Mouse (Mus musculus): Measurements from ENCODE around the gene Rnase13. TPM values are rescaled to one million over a fixed set of nuclear protein-coding genes. Genes with fewer than 3 reads are reported as not detected.
"Not testable (repeated sequence)": the region's sequence is repeated elsewhere in the genome, so short reads cannot be mapped to it uniquely, and the experiment has no call there.

The Rnase13 gene
- polyA plus RNA-seq, 1 experiment from 2014 or later: not detected

DNA sequence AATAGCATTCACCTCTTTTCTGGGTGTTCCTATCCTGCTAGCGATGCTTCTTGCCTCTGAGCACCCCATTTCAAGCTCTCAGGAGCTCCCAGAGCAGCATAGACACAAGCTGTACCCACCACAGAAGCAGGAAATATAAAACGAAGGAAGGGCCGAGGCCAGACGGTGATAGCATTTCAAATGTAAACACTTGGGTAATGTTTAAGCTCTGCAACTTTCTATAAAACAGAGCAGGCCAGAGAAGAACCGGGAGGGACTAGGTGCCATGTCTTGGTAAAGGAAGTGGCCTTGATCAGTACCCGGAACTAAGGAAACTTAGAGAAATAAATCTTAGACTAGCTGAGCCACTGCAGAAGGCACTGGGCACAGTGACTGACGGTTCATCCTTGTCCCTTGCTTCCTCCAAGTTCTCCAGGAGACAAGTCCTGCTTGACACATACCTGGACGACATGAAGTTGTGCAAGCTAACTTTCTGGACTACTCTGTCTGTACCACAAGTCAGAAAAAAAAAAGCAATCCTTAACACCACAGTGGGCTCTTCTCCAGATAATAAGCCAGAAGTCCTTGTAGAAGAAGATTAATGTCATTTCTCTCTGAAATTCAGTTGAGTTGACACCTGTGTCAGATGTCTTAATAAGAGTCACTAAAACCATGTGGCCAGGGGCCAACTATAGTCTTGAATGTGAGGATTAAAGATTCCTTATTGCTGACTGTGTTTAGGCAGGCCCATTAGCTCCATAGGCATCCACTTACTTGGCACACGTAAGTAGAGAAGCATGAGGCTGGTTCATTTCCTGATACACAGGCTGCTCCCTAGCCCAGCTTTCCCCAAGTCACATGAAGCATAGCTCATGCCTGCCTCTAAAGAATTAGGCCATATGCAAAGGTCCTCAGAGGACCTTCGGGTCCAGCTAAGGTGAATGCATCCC, 9.8 kb upstream of the Rnase13 start:
- no peak overlapping the region for H3K9ac ChIP-seq (replicated peaks; ENCODE audit: low read length)
- no peaks in the 10 kb centered on the region for H3K36me3 ChIP-seq (replicated peaks; ENCODE audit: control insufficient read depth, insufficient read depth, low read depth, low read length)
- 75% methylated on average over 10 of the region's 10 CpGs for WGBS
- no peak overlapping the region for H3K27ac ChIP-seq (replicated peaks; ENCODE audit: low read depth, low read length)
- no peaks in the 10 kb centered on the region for H3K4me1 ChIP-seq (ENCODE audit: control insufficient read depth, insufficient read depth, low read length)
- H3K27me3 ChIP-seq (ENCODE audit: control insufficient read depth, insufficient read depth, low read length): no peaks in the 10 kb centered on the region
- H3K4me2 ChIP-seq (ENCODE audit: low read depth, low read length): no peak overlapping the region
- no peak overlapping the region for H3K4me3 ChIP-seq (ENCODE audit: low read depth, low read length)
- no peak for DNase-seq (ENCODE audit: low spot score)
- H3K9me3 ChIP-seq (replicated peaks; ENCODE audit: control insufficient read depth, low read length): no peaks in the 10 kb centered on the region
- ATAC-seq (replicated peaks; ENCODE audit: insufficient number of reproducible peaks, low FRiP score, low TSS enrichment, low read depth): no peak

DNA sequence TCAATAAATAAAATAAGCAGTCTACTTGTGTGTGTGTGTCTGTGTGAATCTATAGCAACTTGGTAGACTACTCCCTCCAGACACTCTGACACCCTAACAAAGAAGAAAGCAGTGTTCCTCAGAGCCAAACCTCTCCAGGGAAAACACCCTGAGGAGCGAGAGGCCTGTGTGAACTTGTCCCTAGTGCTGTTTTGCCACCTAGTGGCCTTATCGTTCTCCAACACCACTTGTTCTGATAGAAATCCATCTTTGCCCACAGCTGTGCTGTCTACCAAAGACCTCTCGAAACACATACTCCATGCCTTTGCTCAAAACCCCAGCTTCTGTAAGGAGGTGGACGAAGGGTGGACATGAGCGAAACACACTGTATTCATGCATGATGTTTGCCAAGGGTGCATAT, 8.3 kb upstream of the Rnase13 start:
- H3K9ac ChIP-seq (replicated peaks; ENCODE audit: low read length): 0 out of 2 replicates have a peak overlapping the region, but pooled peaks have one; percentile 23
- H3K4me3 ChIP-seq (ENCODE audit: low read depth, low read length): no peak overlapping the region
- no peaks in the 10 kb centered on the region for H3K27me3 ChIP-seq (ENCODE audit: control insufficient read depth, insufficient read depth, low read length)
- 36% methylated on average over 5 of the region's 5 CpGs for WGBS
- ATAC-seq (replicated peaks; ENCODE audit: insufficient number of reproducible peaks, low FRiP score, low TSS enrichment, low read depth): peak; percentile 54
- no peaks in the 10 kb centered on the region for H3K9me3 ChIP-seq (replicated peaks; ENCODE audit: control insufficient read depth, low read length)
- no peaks in the 10 kb centered on the region for H3K4me1 ChIP-seq (ENCODE audit: control insufficient read depth, insufficient read depth, low read length)
- no peak overlapping the region for H3K4me2 ChIP-seq (ENCODE audit: low read depth, low read length)
- peak; percentile 80 for DNase-seq (ENCODE audit: low spot score)
- no peak overlapping the region for H3K27ac ChIP-seq (replicated peaks; ENCODE audit: low read depth, low read length)
- H3K36me3 ChIP-seq (replicated peaks; ENCODE audit: control insufficient read depth, insufficient read depth, low read depth, low read length): no peaks in the 10 kb centered on the region

DNA sequence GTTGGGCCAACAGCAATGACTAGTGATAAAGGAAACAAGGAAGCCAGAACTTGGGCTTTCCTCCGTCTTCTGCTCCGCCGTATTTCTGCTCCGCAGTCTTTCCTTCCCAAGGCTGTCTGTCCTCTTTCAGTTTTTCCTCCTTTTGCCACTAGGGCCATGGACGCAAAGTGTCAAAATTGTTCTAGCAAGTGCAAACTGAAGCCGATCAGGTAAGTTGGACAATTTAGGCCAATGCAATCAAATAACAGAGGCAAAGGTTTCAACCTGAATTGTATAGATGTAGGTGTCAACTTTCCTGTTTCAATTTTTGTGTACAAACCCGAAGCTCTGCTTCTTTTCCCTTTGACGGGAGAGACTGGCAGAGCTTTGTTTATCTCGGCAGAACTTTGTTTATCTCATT, 7.4 kb upstream of the Rnase13 start:
- 67% methylated on average over 9 of the region's 9 CpGs for WGBS
- no peaks in the 10 kb centered on the region for H3K4me1 ChIP-seq (ENCODE audit: control insufficient read depth, insufficient read depth, low read length)

DNA sequence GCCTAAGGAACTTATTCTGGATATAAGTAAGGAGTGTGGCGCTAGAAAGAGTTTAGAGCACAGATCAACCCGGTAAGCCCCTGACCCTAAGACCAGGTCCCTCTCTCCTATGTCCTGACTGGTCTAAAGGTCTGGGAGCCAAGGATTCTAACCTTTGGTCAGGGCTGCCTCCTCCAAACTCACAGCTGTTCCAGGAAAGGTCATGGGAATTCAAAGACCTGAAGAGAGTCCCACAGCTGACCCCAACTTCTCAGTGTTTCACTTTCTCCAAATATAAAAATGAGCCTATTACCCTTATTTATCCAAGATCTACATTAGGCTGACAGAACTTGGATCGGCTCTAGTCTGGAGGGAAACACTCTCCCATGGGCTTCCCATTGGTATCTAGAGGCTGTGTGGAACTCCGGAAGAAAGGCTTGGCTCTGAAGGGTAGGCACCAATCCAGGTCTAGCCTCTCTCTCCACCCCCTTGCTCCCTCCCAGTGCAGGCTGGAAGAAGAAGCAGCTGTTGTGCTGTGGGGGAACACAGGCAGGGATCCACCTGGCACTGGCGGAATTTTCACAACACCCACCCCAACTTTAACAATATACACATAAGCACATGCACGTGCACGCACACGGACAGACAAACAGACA, 6.9 kb upstream of the Rnase13 start:
- Histone ChIP-seq H3K27me3 (ENCODE audit: control insufficient read depth, insufficient read depth, low read length) (no peaks in the 10 kb centered on the region), H3K4me1 (ENCODE audit: control insufficient read depth, insufficient read depth, low read length) (no peaks in the 10 kb centered on the region), H3K9me3 (replicated peaks; ENCODE audit: control insufficient read depth, low read length) (no peaks in the 10 kb centered on the region), H3K4me3 (ENCODE audit: low read depth, low read length) (no peak overlapping the region), H3K4me2 (ENCODE audit: low read depth, low read length) (no peak overlapping the region), H3K27ac (replicated peaks; ENCODE audit: low read depth, low read length) (no peak overlapping the region), H3K36me3 (replicated peaks; ENCODE audit: control insufficient read depth, insufficient read depth, low read depth, low read length) (no peaks in the 10 kb centered on the region), H3K9ac (replicated peaks; ENCODE audit: low read length) (no peak overlapping the region)
- 85% methylated on average over 8 of the region's 8 CpGs for WGBS
- ATAC-seq (replicated peaks; ENCODE audit: insufficient number of reproducible peaks, low FRiP score, low TSS enrichment, low read depth) (no peak), DNase-seq (ENCODE audit: low spot score) (no peak)

More for the DNA sequence above, 7.4 kb upstream of the Rnase13 start:
- no peak overlapping the region for H3K9ac ChIP-seq (replicated peaks; ENCODE audit: low read length)
- H3K27me3 ChIP-seq (ENCODE audit: control insufficient read depth, insufficient read depth, low read length): no peaks in the 10 kb centered on the region
- ATAC-seq (replicated peaks; ENCODE audit: insufficient number of reproducible peaks, low FRiP score, low TSS enrichment, low read depth) (no peak), DNase-seq (ENCODE audit: low spot score) (no peak)
- no peaks in the 10 kb centered on the region for H3K9me3 ChIP-seq (replicated peaks; ENCODE audit: control insufficient read depth, low read length)
- H3K4me2 ChIP-seq (ENCODE audit: low read depth, low read length): no peak overlapping the region
- H3K36me3 ChIP-seq (replicated peaks; ENCODE audit: control insufficient read depth, insufficient read depth, low read depth, low read length): no peaks in the 10 kb centered on the region
- no peak overlapping the region for H3K27ac ChIP-seq (replicated peaks; ENCODE audit: low read depth, low read length)
- H3K4me3 ChIP-seq (ENCODE audit: low read depth, low read length): no peak overlapping the region

DNA sequence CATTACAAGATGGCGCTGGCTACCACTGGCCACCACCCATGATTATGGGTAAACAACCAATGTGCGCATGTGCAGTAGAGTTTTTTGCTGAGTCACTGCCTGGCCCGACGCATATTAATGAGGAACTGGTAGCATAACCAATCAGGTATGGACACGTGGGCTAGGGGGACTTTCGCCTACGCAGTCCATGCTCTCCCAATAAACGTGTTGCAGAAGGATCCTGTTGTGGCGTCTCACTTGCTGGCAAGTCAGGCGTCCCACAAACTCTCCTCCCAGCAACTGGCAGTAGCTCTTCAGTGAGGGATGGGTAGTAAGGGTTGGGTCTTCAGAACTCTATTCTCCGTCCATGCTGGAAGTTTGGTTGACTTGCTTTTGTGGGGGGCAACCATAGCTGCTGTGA, 4.4 kb upstream of the Rnase13 start:
- not testable (repeated sequence) for DNase-seq (ENCODE audit: low spot score); ATAC-seq (replicated peaks; ENCODE audit: insufficient number of reproducible peaks, low FRiP score, low TSS enrichment, low read depth)
- WGBS: 92% methylated on average over 11 of the region's 11 CpGs

DNA sequence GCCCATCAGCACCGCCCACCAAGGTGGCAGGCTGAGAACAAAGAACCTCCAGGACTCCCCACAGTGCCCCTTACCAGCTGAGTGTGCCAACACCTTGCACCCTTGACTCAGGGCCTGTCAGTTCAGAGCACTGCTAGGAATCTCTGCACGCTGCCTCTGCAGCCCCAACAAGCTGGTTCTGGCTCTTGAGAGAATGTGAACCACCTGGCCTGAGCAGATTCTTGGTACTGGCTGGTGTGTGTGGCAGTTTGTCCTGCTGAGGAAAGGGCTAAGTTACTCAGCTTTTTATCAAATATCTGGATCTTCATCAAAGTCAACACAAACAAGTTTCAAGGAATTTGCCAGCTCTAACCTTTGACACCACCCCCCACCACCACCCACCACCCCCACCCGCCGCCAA, 919 bp upstream of the Rnase13 start:
- Histone ChIP-seq H3K4me3 (ENCODE audit: low read depth, low read length) (no peak overlapping the region), H3K4me2 (ENCODE audit: low read depth, low read length) (no peak overlapping the region), H3K27me3 (ENCODE audit: control insufficient read depth, insufficient read depth, low read length) (no peaks in the 10 kb centered on the region), H3K4me1 (ENCODE audit: control insufficient read depth, insufficient read depth, low read length) (no peaks in the 10 kb centered on the region), H3K9ac (replicated peaks; ENCODE audit: low read length) (no peak overlapping the region), H3K27ac (replicated peaks; ENCODE audit: low read depth, low read length) (no peak overlapping the region), H3K9me3 (replicated peaks; ENCODE audit: control insufficient read depth, low read length) (no peaks in the 10 kb centered on the region), H3K36me3 (replicated peaks; ENCODE audit: control insufficient read depth, insufficient read depth, low read depth, low read length) (no peaks in the 10 kb centered on the region)
- ATAC-seq (replicated peaks; ENCODE audit: insufficient number of reproducible peaks, low FRiP score, low TSS enrichment, low read depth) (no peak), DNase-seq (ENCODE audit: low spot score) (no peak)
- 83% methylated on average over 4 of the region's 4 CpGs for WGBS

More for the DNA sequence above, 4.4 kb upstream of the Rnase13 start:
- not testable (repeated sequence) for H3K27me3 ChIP-seq (ENCODE audit: control insufficient read depth, insufficient read depth, low read length); H3K9ac ChIP-seq (replicated peaks; ENCODE audit: low read length); H3K27ac ChIP-seq (replicated peaks; ENCODE audit: low read depth, low read length); H3K4me1 ChIP-seq (ENCODE audit: control insufficient read depth, insufficient read depth, low read length); H3K36me3 ChIP-seq (replicated peaks; ENCODE audit: control insufficient read depth, insufficient read depth, low read depth, low read length); H3K4me3 ChIP-seq (ENCODE audit: low read depth, low read length); H3K9me3 ChIP-seq (replicated peaks; ENCODE audit: control insufficient read depth, low read length); H3K4me2 ChIP-seq (ENCODE audit: low read depth, low read length)

DNA sequence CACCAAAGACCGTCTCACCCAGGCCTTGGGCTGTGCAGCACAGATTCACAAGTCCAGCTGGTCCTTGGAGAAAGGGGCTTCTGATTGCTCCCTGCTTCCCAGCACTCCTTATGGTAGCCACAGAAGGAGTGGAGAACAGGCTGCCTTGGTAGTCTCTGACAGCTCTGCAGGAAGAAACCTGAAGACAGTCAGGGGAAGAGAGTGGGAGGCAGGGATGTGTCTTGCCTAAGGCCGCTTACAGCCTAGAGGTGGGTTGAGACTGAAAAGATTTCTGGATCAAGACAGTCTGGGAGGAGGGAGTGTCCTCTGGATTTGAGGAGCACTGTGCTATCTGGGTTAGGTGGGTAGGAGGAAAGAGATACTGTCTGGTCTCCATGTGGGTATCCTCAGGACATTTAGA, 337 bp upstream of the Rnase13 start:
- H3K27me3 ChIP-seq (ENCODE audit: control insufficient read depth, insufficient read depth, low read length): no peaks in the 10 kb centered on the region
- H3K27ac ChIP-seq (replicated peaks; ENCODE audit: low read depth, low read length): no peak overlapping the region
- H3K4me1 ChIP-seq (ENCODE audit: control insufficient read depth, insufficient read depth, low read length): no peaks in the 10 kb centered on the region
- H3K9ac ChIP-seq (replicated peaks; ENCODE audit: low read length): no peak overlapping the region
- no peak overlapping the region for H3K4me2 ChIP-seq (ENCODE audit: low read depth, low read length)
- 83% methylated on average over 2 of the region's 2 CpGs for WGBS
- ATAC-seq (replicated peaks; ENCODE audit: insufficient number of reproducible peaks, low FRiP score, low TSS enrichment, low read depth): no peak
- no peaks in the 10 kb centered on the region for H3K9me3 ChIP-seq (replicated peaks; ENCODE audit: control insufficient read depth, low read length)
- no peak overlapping the region for H3K4me3 ChIP-seq (ENCODE audit: low read depth, low read length)
- H3K36me3 ChIP-seq (replicated peaks; ENCODE audit: control insufficient read depth, insufficient read depth, low read depth, low read length): no peaks in the 10 kb centered on the region
- no peak for DNase-seq (ENCODE audit: low spot score)
